Mouse (Mus musculus) embryonic facial prominence, embryonic 14.5 days (tissue): ENCODE data around the gene Rfxap. TPM values are rescaled to one million over a fixed set of nuclear protein-coding genes. Genes with fewer than 3 reads are reported as not detected.

Experiments used
- polyA plus RNA-seq: library from polyadenylated mRNA; unstranded; fragments of >200 nt; fragmentation: Nextera tagmentation; extraction: Ambion mirVana; gene quantifications from 2 replicates; pipeline ENCODE4 v1.2.1, GENCODE M21; 2014

Rfxap gene
- polyA plus RNA-seq, 1 experiment from 2014 or later, result 37.6 TPM

Other genes starting within 250 kb of the Rfxap start
- 91.3 and 101 TPM in 2 replicates for gene Supt20, start 115.0 kb downstream of the Rfxap start, polyA plus RNA-seq
- 0.57 TPM in 1 of 2 replicates, not detected in the other for gene Gm21958, start 93.4 kb downstream of the Rfxap start, polyA plus RNA-seq
- 112 and 113 TPM in 2 replicates for gene Exosc8, start 72.4 kb downstream of the Rfxap start, polyA plus RNA-seq
- gene Alg5, start 72.3 kb downstream of the Rfxap start, polyA plus RNA-seq, result 66.3 and 71.5 TPM in 2 replicates
- 2.0 and 2.1 TPM in 2 replicates for gene Smad9, start 52.2 kb downstream of the Rfxap start, polyA plus RNA-seq
- 0.21 and 0.52 TPM in 2 replicates for gene Sertm1, start 108.1 kb upstream of the Rfxap start, polyA plus RNA-seq
- 2.2 and 5.1 TPM in 2 replicates for gene Ccna1, start 247.7 kb upstream of the Rfxap start, polyA plus RNA-seq